Mouse (Mus musculus) erythroid progenitor cell, adult 5-6 weeks (primary cell): ENCODE measurements around the gene Eri3. TPM values are rescaled to one million over a fixed set of nuclear protein-coding genes. Genes with fewer than 3 reads are reported as not detected.

Experiments used
- ATAC-seq: replicated peaks from 2 replicates; pipeline ENCODE4 v1.8.0; 2016; ENCODE audit warnings: moderate number of reproducible peaks, mild to moderate bottlenecking, moderate TSS enrichment, inconsistent platforms; ENCODE audit not compliant: poor library complexity, low FRiP score, severe bottlenecking
- total RNA-seq, 2 experiments: library from RNA; stranded (forward) in 1 of 2; stranded (reverse) in 1 of 2; fragments of 150-400 nt in 1 of 2; fragments of 186-747, 209-891 nt in 1 of 2; gene quantifications; 2 replicates each; pipeline versions ENCODE4 v1.2.3 to v1.2.4; 2015 to 2017; ENCODE audit warnings: low replicate concordance in 2 of 2

Eri3 gene
- total RNA-seq, 2 experiments from 2014 or later, result 0.61 to 24.3 TPM

- ATAC-seq, result no peak
These were observed 155.2 kb downstream of the Eri3 start for GRCm38 (mm10) chr4:117705361-117705760.

- no peak for ATAC-seq
These were observed 158.8 kb downstream of the Eri3 start for GRCm38 (mm10) chr4:117708780-117709550.

- ATAC-seq, result no peak
These were observed 162.1 kb downstream of the Eri3 start for GRCm38 (mm10) chr4:117712314-117712713.

- no peak for ATAC-seq
These were observed 163.3 kb downstream of the Eri3 start for GRCm38 (mm10) chr4:117713303-117714098.

Other genes starting within 250 kb of the Eri3 start
- 20.9 and 22.6 TPM in 2 replicates for gene Rnf220, start 53.3 kb upstream of the Eri3 start, total RNA-seq (2015; ENCODE audit: low replicate concordance)
- gene Rnf220, start 53.3 kb upstream of the Eri3 start, total RNA-seq (2017; ENCODE audit: low replicate concordance), result 10.1 and 21.9 TPM in 2 replicates
- gene Dmap1, start 131.9 kb downstream of the Eri3 start, total RNA-seq (2015; ENCODE audit: low replicate concordance), result 10.1 and 13.4 TPM in 2 replicates
- 13.6 and 38.2 TPM in 2 replicates for gene Dmap1, start 131.9 kb downstream of the Eri3 start, total RNA-seq (2017; ENCODE audit: low replicate concordance)
- not detected in 2 replicates for gene Gm12845, start 174.0 kb downstream of the Eri3 start, total RNA-seq (2015; ENCODE audit: low replicate concordance)
- gene Gm12845, start 174.0 kb downstream of the Eri3 start, total RNA-seq (2017; ENCODE audit: low replicate concordance), result not detected in 2 replicates
- not detected in 2 replicates for gene Klf17, start 215.3 kb downstream of the Eri3 start, total RNA-seq (2015; ENCODE audit: low replicate concordance)
- not detected in 2 replicates for gene Klf17, start 215.3 kb downstream of the Eri3 start, total RNA-seq (2017; ENCODE audit: low replicate concordance)